Mouse (Mus musculus): ENCODE measurements around the gene Phxr2. TPM values are rescaled to one million over a fixed set of nuclear protein-coding genes. Genes with fewer than 3 reads are reported as not detected.

Phxr2 gene
- polyA plus RNA-seq, 1 experiment = not detected

GRCm38 (mm10) chr10:99168404-99168803 lies 42.3 kb upstream of the Phxr2 start:
- Histone ChIP-seq H3K79me2 (ENCODE audit: control insufficient read depth, insufficient read depth) (no peaks in the 10 kb centered on the region), H3K27me3 (ENCODE audit: control insufficient read depth, insufficient read depth, insufficient read length) (no peaks in the 10 kb centered on the region), H3K79me3 (ENCODE audit: low read depth) (no peaks in the 10 kb centered on the region), H3ac (ENCODE audit: control insufficient read depth, insufficient read length, low read depth) (no peak overlapping the region), H3K4me3 (ENCODE audit: insufficient read depth, poor library complexity, severe bottlenecking) (no peak overlapping the region), H3K36me3 (ENCODE audit: control insufficient read depth, insufficient read depth) (no peaks in the 10 kb centered on the region)
- TF ChIP-seq MAX (IDR thresholded peaks at IDR 0.05) (no peak), MYOG (IDR thresholded peaks at IDR 0.05; ENCODE audit: control insufficient read depth, extremely low read depth, insufficient read length) (no peak), CEBPB (IDR thresholded peaks at IDR 0.05; ENCODE audit: low read depth) (no peak), CTCF (IDR thresholded peaks at IDR 0.05; ENCODE audit: control insufficient read depth, insufficient read depth, insufficient read length) (no peak), MYOD1 (IDR thresholded peaks at IDR 0.05; ENCODE audit: control insufficient read depth, insufficient read length, low read depth) (no peak), FOSL1 (IDR thresholded peaks at IDR 0.05; ENCODE audit: insufficient read depth, low read length, poor library complexity, severe bottlenecking) (no peak), USF1 (IDR thresholded peaks at IDR 0.05; ENCODE audit: low read depth) (no peak)

GRCm38 (mm10) chr10:99166392-99166791 lies 40.3 kb upstream of the Phxr2 start:
- no peak overlapping the region for H3ac ChIP-seq (ENCODE audit: control insufficient read depth, insufficient read length, low read depth)

GRCm38 (mm10) chr10:99165751-99166282 lies 39.7 kb upstream of the Phxr2 start:
- H3K4me3 ChIP-seq (ENCODE audit: insufficient read depth, poor library complexity, severe bottlenecking) = no peak overlapping the region
- H3K79me2 ChIP-seq (ENCODE audit: control insufficient read depth, insufficient read depth) = no peaks in the 10 kb centered on the region
- H3K79me3 ChIP-seq (ENCODE audit: low read depth) = no peaks in the 10 kb centered on the region
- no peak for TF ChIP-seq FOSL1 (IDR thresholded peaks at IDR 0.05; ENCODE audit: insufficient read depth, low read length, poor library complexity, severe bottlenecking)
- TF ChIP-seq MYOD1 (IDR thresholded peaks at IDR 0.05; ENCODE audit: control insufficient read depth, insufficient read length, low read depth) = no peak
- no peak for TF ChIP-seq USF1 (IDR thresholded peaks at IDR 0.05; ENCODE audit: low read depth)
- TF ChIP-seq MAX (IDR thresholded peaks at IDR 0.05) = no peak
- no peak for TF ChIP-seq CEBPB (IDR thresholded peaks at IDR 0.05; ENCODE audit: low read depth)
- no peak for TF ChIP-seq CTCF (IDR thresholded peaks at IDR 0.05; ENCODE audit: control insufficient read depth, insufficient read depth, insufficient read length)
- no peak for TF ChIP-seq MYOG (IDR thresholded peaks at IDR 0.05; ENCODE audit: control insufficient read depth, extremely low read depth, insufficient read length)
- H3K36me3 ChIP-seq (ENCODE audit: control insufficient read depth, insufficient read depth) = no peaks in the 10 kb centered on the region
- no peak overlapping the region for H3ac ChIP-seq (ENCODE audit: control insufficient read depth, insufficient read length, low read depth)
- H3K27me3 ChIP-seq (ENCODE audit: control insufficient read depth, insufficient read depth, insufficient read length) = no peaks in the 10 kb centered on the region

More at GRCm38 (mm10) chr10:99166392-99166791, 40.3 kb upstream of the Phxr2 start:
- no peaks in the 10 kb centered on the region for H3K79me2 ChIP-seq (ENCODE audit: control insufficient read depth, insufficient read depth)
- no peak for TF ChIP-seq USF1 (IDR thresholded peaks at IDR 0.05; ENCODE audit: low read depth)
- no peak for TF ChIP-seq CEBPB (IDR thresholded peaks at IDR 0.05; ENCODE audit: low read depth)
- no peak for TF ChIP-seq CTCF (IDR thresholded peaks at IDR 0.05; ENCODE audit: control insufficient read depth, insufficient read depth, insufficient read length)
- TF ChIP-seq FOSL1 (IDR thresholded peaks at IDR 0.05; ENCODE audit: insufficient read depth, low read length, poor library complexity, severe bottlenecking) = no peak
- no peak overlapping the region for H3K4me3 ChIP-seq (ENCODE audit: insufficient read depth, poor library complexity, severe bottlenecking)
- H3K36me3 ChIP-seq (ENCODE audit: control insufficient read depth, insufficient read depth) = no peaks in the 10 kb centered on the region
- H3K27me3 ChIP-seq (ENCODE audit: control insufficient read depth, insufficient read depth, insufficient read length) = no peaks in the 10 kb centered on the region
- no peaks in the 10 kb centered on the region for H3K79me3 ChIP-seq (ENCODE audit: low read depth)

GRCm38 (mm10) chr10:99164871-99165477 lies 38.8 kb upstream of the Phxr2 start:
- TF ChIP-seq MAX (IDR thresholded peaks at IDR 0.05) = no peak
- TF ChIP-seq FOSL1 (IDR thresholded peaks at IDR 0.05; ENCODE audit: insufficient read depth, low read length, poor library complexity, severe bottlenecking) = no peak
- TF ChIP-seq CEBPB (IDR thresholded peaks at IDR 0.05; ENCODE audit: low read depth) = no peak
- TF ChIP-seq USF1 (IDR thresholded peaks at IDR 0.05; ENCODE audit: low read depth) = no peak
- TF ChIP-seq MYOD1 (IDR thresholded peaks at IDR 0.05; ENCODE audit: control insufficient read depth, insufficient read length, low read depth) = no peak
- TF ChIP-seq CTCF (IDR thresholded peaks at IDR 0.05; ENCODE audit: control insufficient read depth, insufficient read depth, insufficient read length) = no peak
- TF ChIP-seq MYOG (IDR thresholded peaks at IDR 0.05; ENCODE audit: control insufficient read depth, extremely low read depth, insufficient read length) = no peak
- no peaks in the 10 kb centered on the region for H3K79me2 ChIP-seq (ENCODE audit: control insufficient read depth, insufficient read depth)
- no peak overlapping the region for H3K4me3 ChIP-seq (ENCODE audit: insufficient read depth, poor library complexity, severe bottlenecking)
- no peaks in the 10 kb centered on the region for H3K36me3 ChIP-seq (ENCODE audit: control insufficient read depth, insufficient read depth)
- H3K27me3 ChIP-seq (ENCODE audit: control insufficient read depth, insufficient read depth, insufficient read length) = no peaks in the 10 kb centered on the region
- no peaks in the 10 kb centered on the region for H3K79me3 ChIP-seq (ENCODE audit: low read depth)
- no peak overlapping the region for H3ac ChIP-seq (ENCODE audit: control insufficient read depth, insufficient read length, low read depth)

- no peak for TF ChIP-seq FOSL1 (IDR thresholded peaks at IDR 0.05; ENCODE audit: insufficient read depth, low read length, poor library complexity, severe bottlenecking)
- no peak for TF ChIP-seq CEBPB (IDR thresholded peaks at IDR 0.05; ENCODE audit: low read depth)
- TF ChIP-seq CTCF (IDR thresholded peaks at IDR 0.05; ENCODE audit: control insufficient read depth, insufficient read depth, insufficient read length) = no peak
- TF ChIP-seq MAX (IDR thresholded peaks at IDR 0.05) = no peak
- Histone ChIP-seq H3K79me2 (ENCODE audit: control insufficient read depth, insufficient read depth) (no peaks in the 10 kb centered on the region), H3K79me3 (ENCODE audit: low read depth) (no peaks in the 10 kb centered on the region), H3ac (ENCODE audit: control insufficient read depth, insufficient read length, low read depth) (no peak overlapping the region), H3K36me3 (ENCODE audit: control insufficient read depth, insufficient read depth) (no peaks in the 10 kb centered on the region), H3K4me3 (ENCODE audit: insufficient read depth, poor library complexity, severe bottlenecking) (no peak overlapping the region), H3K27me3 (ENCODE audit: control insufficient read depth, insufficient read depth, insufficient read length) (no peaks in the 10 kb centered on the region)
Observed at GRCm38 (mm10) chr10:99163002-99163401, 36.9 kb upstream of the Phxr2 start.

Measured in C2C12 (cell line).